Mouse (Mus musculus) liver, adult 2 months (tissue): ENCODE results near the gene Spats2l. TPM values are rescaled to one million over a fixed set of nuclear protein-coding genes. Genes with fewer than 3 reads are reported as not detected.

Source experiments
- DNase-seq: peaks from one replicate; pipeline ENCODE4 v3.0.0-alpha.2; 2011; ENCODE audit warnings: low read depth, low spot score; ENCODE audit errors: extremely low read depth
- H3K27ac ChIP-seq: fragments of 200-500 bp; replicated peaks from 2 replicates; pipeline ENCODE4 v1.5.1; 2012; ENCODE audit warnings: low read depth, mild to moderate bottlenecking, control low read depth, inconsistent platforms, low read length; ENCODE audit not compliant: insufficient read depth
- H3K27me3 ChIP-seq: fragments of 200-500 bp; 2 replicates; pipeline ENCODE4 v1.6.1; 2012; ENCODE audit warnings: mild to moderate bottlenecking, moderate library complexity, low read length, inconsistent platforms; ENCODE audit not compliant: control insufficient read depth, insufficient read depth
- H3K36me3 ChIP-seq: fragments of 200-500 bp; 2 replicates; pipeline ENCODE4 v1.6.1; 2012; ENCODE audit warnings: low read length, inconsistent platforms; ENCODE audit not compliant: control insufficient read depth, insufficient read depth
- H3K4me1 ChIP-seq: fragments of 200-500 bp; 2 replicates; pipeline ENCODE4 v1.6.1; 2011; ENCODE audit warnings: low read length; ENCODE audit not compliant: control insufficient read depth, insufficient read depth
- H3K4me3 ChIP-seq: fragments of 200-500 bp; 2 replicates; pipeline ENCODE4 v1.5.1; 2011; ENCODE audit warnings: low read depth, mild to moderate bottlenecking, control low read depth, low read length, moderate library complexity; ENCODE audit not compliant: insufficient read depth
- H3K79me2 ChIP-seq: fragments of 200-500 bp; 2 replicates; pipeline ENCODE4 v1.6.1; 2012; ENCODE audit warnings: inconsistent platforms, mild to moderate bottlenecking, low read length, moderate library complexity; ENCODE audit not compliant: control insufficient read depth, insufficient read depth
- H3K9ac ChIP-seq: fragments of 200-500 bp; 2 replicates; pipeline ENCODE4 v1.6.1; 2012; ENCODE audit warnings: low read depth, mild to moderate bottlenecking, control low read depth, inconsistent platforms, low read length
- CTCF ChIP-seq: fragments of 200-500 bp; IDR thresholded peaks from 2 replicates; pipeline ENCODE4 v1.5.1; 2011; ENCODE audit warnings: low read depth, low read length, control low read depth
- POLR2A ChIP-seq: fragments of 200-500 bp; IDR thresholded peaks from 2 replicates; pipeline ENCODE4 v1.6.1; 2011; ENCODE audit warnings: low read length, control low read depth; ENCODE audit not compliant: insufficient read depth; ENCODE audit errors: extremely low read depth
- WGBS: fragments of 180-500 bp; shearing (Covaris S2); methylation state at CpG from one replicate; pipeline ENCODE4 v1.1.7; 2018; 5-methylcytosine and 5-hydroxymethylcytosine counted together
- polyA plus RNA-seq: library from polyadenylated mRNA; depleted of rRNA; stranded (reverse); fragments of >200 nt; gene quantifications from 2 replicates; pipeline ENCODE4 v1.2.3, GENCODE M21; 2012
- total RNA-seq: library from RNA; depleted of rRNA; stranded (reverse); fragments of >200 nt; gene quantifications from 2 replicates; pipeline ENCODE4 v1.2.3, GENCODE M21; 2014

Gene Spats2l
- total and polyA plus RNA-seq, 2 experiments: 0.35 to 1.3 TPM

DNA sequence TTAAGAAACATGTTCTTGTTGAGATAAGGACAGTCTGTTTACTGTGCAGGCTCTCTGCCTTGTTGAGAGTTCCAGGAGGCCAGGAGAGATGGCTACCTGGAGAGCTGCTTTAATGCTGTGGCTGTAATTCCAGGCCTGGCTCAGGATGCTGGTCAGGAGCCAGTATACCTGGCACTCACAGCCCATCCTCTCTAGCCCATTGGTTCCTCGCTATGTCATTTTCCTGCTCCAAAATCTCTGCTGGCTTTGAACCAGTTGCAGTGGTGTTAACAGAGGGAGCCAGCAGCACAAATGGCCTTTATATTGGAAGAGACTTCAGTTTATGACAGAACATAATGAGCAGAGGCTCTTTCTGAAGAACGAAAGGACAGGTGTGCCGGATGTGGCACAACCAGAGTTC, 127.5 kb downstream of the Spats2l start:
- Histone ChIP-seq H3K79me2 (no peaks in the 10 kb centered on the region), H3K9ac (no peak overlapping the region), H3K4me1 (no peaks in the 10 kb centered on the region), H3K27me3 (no peaks in the 10 kb centered on the region), H3K4me3 (no peak overlapping the region), H3K27ac (no peak overlapping the region), H3K36me3 (no peaks in the 10 kb centered on the region)
- WGBS: 92% methylated on average over 3 of the region's 3 CpGs
- TF ChIP-seq CTCF (no peak), POLR2A (no peak)
- DNase-seq: no peak

DNA sequence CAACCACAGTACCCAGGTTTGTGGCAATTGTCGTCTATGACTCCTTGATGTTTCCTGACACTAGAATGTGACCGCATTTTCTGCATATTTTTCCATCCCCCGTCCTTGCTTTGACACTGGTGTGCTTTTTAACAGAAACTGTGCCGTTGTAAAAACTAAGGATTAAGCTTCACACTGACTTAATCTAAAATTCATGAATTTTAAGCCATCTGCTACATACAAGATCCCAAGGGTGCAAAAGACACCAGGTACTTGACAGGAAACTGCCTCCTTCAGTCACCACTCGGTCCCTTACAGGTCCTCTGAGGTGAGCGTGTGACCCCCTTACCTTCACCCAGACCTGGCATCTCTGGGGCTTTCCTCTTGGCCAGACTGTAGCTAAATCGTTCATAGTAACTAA, 129.8 kb downstream of the Spats2l start:
- WGBS: 91% methylated on average over 7 of the region's 7 CpGs
- Histone ChIP-seq H3K9ac (no peak overlapping the region), H3K36me3 (no peaks in the 10 kb centered on the region), H3K4me1 (no peaks in the 10 kb centered on the region), H3K27ac (no peak overlapping the region), H3K4me3 (no peak overlapping the region), H3K79me2 (no peaks in the 10 kb centered on the region), H3K27me3 (no peaks in the 10 kb centered on the region)
- TF ChIP-seq POLR2A (no peak), CTCF (no peak)
- DNase-seq: no peak

GRCm38 (mm10) chr1:57905912-57906311, 131.9 kb downstream of the Spats2l start:
- Histone ChIP-seq H3K4me1 (no peaks in the 10 kb centered on the region), H3K27me3 (no peaks in the 10 kb centered on the region), H3K9ac (no peak overlapping the region), H3K27ac (no peak overlapping the region), H3K79me2 (no peaks in the 10 kb centered on the region), H3K4me3 (no peak overlapping the region), H3K36me3 (no peaks in the 10 kb centered on the region)
- 83% methylated on average over 3 of the region's 3 CpGs for WGBS
- no peak for DNase-seq
- TF ChIP-seq CTCF (no peak), POLR2A (no peak)

GRCm38 (mm10) chr1:57906312-57906711, 132.3 kb downstream of the Spats2l start:
- Histone ChIP-seq H3K9ac (no peak overlapping the region), H3K79me2 (no peaks in the 10 kb centered on the region), H3K4me3 (no peak overlapping the region), H3K27me3 (no peaks in the 10 kb centered on the region), H3K4me1 (no peaks in the 10 kb centered on the region), H3K27ac (no peak overlapping the region), H3K36me3 (no peaks in the 10 kb centered on the region)
- TF ChIP-seq CTCF: no peak
- no peak for TF ChIP-seq POLR2A
- no peak for DNase-seq

DNA sequence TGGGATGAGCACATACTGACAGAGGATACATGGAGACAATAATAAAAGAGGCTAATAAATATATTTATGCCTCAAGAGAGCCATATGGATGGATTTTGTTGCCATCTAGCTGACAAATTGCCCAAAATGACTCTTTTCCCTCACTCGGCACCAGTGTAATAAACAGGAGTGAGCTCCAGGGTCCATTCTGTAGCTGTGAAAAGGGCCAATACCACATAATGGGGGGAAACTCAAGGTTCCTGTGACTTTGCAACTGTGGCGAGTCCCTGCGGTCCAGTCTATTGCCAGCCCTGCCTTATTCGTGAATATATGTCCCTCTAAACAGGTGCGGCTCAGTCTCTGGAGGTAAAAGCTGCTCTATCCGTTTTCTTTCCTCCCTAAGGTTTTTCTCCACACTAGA, 137.6 kb downstream of the Spats2l start:
- Histone ChIP-seq H3K4me1 (no peaks in the 10 kb centered on the region), H3K27me3 (no peaks in the 10 kb centered on the region), H3K4me3 (no peak overlapping the region), H3K9ac (no peak overlapping the region), H3K27ac (no peak overlapping the region), H3K79me2 (no peaks in the 10 kb centered on the region), H3K36me3 (no peaks in the 10 kb centered on the region)
- no peak for DNase-seq
- TF ChIP-seq POLR2A: no peak
- no peak for TF ChIP-seq CTCF
- WGBS: 91% methylated on average over 6 of the region's 6 CpGs

GRCm38 (mm10) chr1:57917342-57917741, 143.4 kb downstream of the Spats2l start:
- H3K27me3 ChIP-seq: no peaks in the 10 kb centered on the region
- H3K4me3 ChIP-seq: no peak overlapping the region
- no peak overlapping the region for H3K27ac ChIP-seq
- no peaks in the 10 kb centered on the region for H3K36me3 ChIP-seq
- TF ChIP-seq CTCF (no peak), POLR2A (no peak)
- DNase-seq: no peak
- H3K9ac ChIP-seq: no peak overlapping the region
- H3K4me1 ChIP-seq: no peaks in the 10 kb centered on the region
- H3K79me2 ChIP-seq: no peaks in the 10 kb centered on the region
- WGBS: 94% methylated on average over 5 of the region's 5 CpGs
